Mouse (Mus musculus) E14TG2a.4 (cell line): ENCODE results near the gene Snapc3.
"Not testable (repeated sequence)": the region's sequence is repeated elsewhere in the genome, so short reads cannot be mapped to it uniquely, and the experiment has no call there.

Source experiments
- H3K27me3 ChIP-seq: 2 replicates; pipeline ENCODE4 v1.6.1; 2014; ENCODE audit warnings: low read length, control low read depth; ENCODE audit not compliant: insufficient read depth
- H3K36me3 ChIP-seq: 2 replicates; pipeline ENCODE4 v1.6.1; 2014; ENCODE audit warnings: low read length, control low read depth; ENCODE audit not compliant: insufficient read depth
- H3K4me1 ChIP-seq: replicated peaks from 2 replicates; pipeline ENCODE4 v1.6.1; 2014; ENCODE audit warnings: low read depth, low read length, control low read depth
- H3K4me3 ChIP-seq: replicated peaks from 2 replicates; pipeline ENCODE4 v1.5.1; 2014; ENCODE audit warnings: mild to moderate bottlenecking, low read length
- H3K9me3 ChIP-seq: 2 replicates; pipeline ENCODE4 v1.6.1; 2014; ENCODE audit warnings: low read length, control low read depth
- CTCF ChIP-seq: conservative IDR thresholded peaks from 2 replicates; pipeline ENCODE4 v1.5.1; 2014; ENCODE audit warnings: low read length
- NANOG ChIP-seq: IDR thresholded peaks from 2 replicates; pipeline ENCODE4 v1.6.1; 2014; ENCODE audit warnings: borderline replicate concordance, low read length, mixed read lengths
- POU5F1 ChIP-seq: IDR thresholded peaks from 2 replicates; pipeline ENCODE4 v1.6.1; 2014; ENCODE audit warnings: low read length, borderline replicate concordance

Gene Snapc3

DNA sequence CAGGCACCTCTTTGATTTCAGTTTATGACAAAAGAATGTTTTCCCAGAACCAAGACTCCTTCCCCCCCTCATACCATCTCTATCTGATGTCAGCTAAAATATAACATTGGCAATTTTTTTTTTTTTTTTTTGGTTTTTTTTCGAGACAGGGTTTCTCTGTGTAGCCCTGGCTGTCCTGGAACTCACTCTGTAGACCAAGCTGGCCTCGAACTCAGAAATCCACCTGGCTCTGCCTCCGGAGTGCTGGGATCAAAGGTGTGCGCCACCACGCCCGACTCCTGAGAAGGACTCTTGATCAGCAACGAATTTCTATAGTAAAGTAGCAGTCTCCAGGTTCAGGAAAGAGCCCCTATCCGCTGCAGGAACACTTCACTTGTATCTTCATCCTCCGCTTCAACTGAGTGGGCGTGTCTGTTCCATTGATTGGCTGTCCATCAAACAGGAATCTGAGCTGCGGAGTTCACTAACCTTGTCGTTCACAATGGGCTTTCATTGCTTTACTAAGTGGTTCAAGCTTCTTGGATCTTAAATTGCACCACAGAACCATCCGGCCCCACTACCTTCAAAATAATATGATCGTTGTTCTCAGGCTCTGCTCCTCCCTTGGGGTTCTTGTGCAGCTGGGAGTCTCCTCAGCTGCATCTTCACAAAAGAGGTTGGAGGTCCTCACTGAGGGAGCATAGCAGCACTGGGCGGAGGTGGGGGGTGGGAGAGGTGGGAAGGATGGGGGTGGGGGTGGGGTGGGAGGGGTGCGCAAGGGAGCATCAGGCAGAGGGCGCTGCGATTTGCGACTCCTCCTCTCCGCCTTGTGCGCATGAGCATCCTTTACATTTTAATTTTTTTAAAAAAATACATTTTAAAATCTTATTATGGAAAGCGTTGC lies 82.9 kb downstream of the Snapc3 start:
- H3K4me1 ChIP-seq = peaks cover 23% of the 10 kb centered on the region
- no peaks in the 10 kb centered on the region for H3K36me3 ChIP-seq
- peak overlapping the region; percentile 51 for H3K4me3 ChIP-seq
- no peaks in the 10 kb centered on the region for H3K9me3 ChIP-seq
- H3K27me3 ChIP-seq = peaks cover 8% of the 10 kb centered on the region
- no peak for TF ChIP-seq POU5F1
- no peak for TF ChIP-seq CTCF
- TF ChIP-seq NANOG = peak; percentile 79; the same call in 1 of the 2 replicates

DNA sequence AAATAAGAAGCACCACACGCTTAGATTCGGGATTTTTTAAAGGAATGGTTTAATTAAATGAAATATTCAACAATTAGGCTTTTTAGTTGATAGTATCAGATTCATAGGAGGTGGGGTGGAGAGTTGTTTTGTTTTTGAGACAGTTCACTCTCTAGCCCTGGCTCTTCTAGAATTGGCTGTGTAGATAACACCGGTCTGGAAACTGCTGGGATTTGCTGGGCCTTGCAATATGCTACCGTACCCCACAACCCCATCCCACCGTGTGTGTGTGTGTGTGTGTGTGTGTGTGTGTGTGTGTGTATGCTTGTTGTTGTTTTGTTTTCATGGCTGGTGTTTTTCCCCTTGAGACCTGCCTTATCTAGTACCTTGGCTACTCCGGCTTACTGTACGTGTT lies 83.5 kb downstream of the Snapc3 start:
- TF ChIP-seq NANOG (no peak), POU5F1 (no peak)
- no peaks in the 10 kb centered on the region for H3K36me3 ChIP-seq
- H3K9me3 ChIP-seq = no peaks in the 10 kb centered on the region
- H3K4me1 ChIP-seq = peaks cover 23% of the 10 kb centered on the region
- H3K27me3 ChIP-seq = peaks cover 8% of the 10 kb centered on the region
- no peak overlapping the region for H3K4me3 ChIP-seq

DNA sequence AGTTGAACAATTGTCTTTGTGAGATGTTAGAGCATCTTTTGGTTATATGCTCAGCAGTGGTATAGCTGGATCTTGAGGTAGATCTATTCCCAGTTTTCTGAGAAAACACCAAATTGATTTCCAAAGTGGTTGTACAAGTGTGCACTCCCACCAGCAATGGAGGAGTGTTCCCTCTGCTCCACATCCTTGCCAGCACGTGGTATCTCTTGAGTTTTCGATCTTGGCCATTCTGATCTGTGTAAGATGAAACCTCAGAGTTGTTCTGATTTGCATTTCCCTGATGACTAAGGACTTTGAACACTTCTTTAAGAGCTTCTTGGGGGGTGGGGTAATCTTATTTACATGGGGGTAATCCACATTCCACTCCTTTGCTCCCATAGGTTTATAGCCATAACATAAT lies 92.1 kb downstream of the Snapc3 start:
- Histone ChIP-seq H3K9me3 (no peaks in the 10 kb centered on the region), H3K36me3 (no peaks in the 10 kb centered on the region), H3K4me3 (no peak overlapping the region), H3K27me3 (peaks cover 23% of the 10 kb centered on the region), H3K4me1 (peaks cover 32% of the 10 kb centered on the region)
- TF ChIP-seq CTCF (no peak), POU5F1 (no peak), NANOG (no peak)

DNA sequence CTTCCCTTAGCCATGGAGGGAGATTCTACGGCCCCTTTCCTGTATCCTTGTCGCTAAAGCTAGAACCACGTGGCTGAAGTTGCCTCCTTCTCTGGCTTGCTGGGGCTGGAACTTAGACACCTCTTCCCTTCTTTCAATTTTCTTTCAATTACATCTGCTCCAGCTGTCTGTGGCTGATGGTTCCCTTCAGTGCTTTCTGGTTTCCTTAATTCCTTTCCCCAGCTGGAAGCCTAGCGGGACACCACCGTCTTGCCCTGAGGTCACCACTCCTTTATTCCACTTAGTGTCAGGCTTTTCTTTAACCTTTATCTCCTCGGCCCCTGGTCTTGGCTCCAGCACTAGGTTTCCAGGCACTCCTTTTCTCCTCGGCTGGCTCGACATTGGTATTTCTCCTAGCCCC lies 93.6 kb downstream of the Snapc3 start:
- H3K9me3 ChIP-seq = no peaks in the 10 kb centered on the region
- H3K36me3 ChIP-seq = no peaks in the 10 kb centered on the region
- TF ChIP-seq CTCF (no peak), NANOG (peak; percentile 82), POU5F1 (no peak)
- H3K4me1 ChIP-seq = peaks cover 36% of the 10 kb centered on the region
- H3K27me3 ChIP-seq = peaks cover 23% of the 10 kb centered on the region
- 0 out of 2 replicates have a peak overlapping the region, but pooled peaks have one; percentile 23 for H3K4me3 ChIP-seq

DNA sequence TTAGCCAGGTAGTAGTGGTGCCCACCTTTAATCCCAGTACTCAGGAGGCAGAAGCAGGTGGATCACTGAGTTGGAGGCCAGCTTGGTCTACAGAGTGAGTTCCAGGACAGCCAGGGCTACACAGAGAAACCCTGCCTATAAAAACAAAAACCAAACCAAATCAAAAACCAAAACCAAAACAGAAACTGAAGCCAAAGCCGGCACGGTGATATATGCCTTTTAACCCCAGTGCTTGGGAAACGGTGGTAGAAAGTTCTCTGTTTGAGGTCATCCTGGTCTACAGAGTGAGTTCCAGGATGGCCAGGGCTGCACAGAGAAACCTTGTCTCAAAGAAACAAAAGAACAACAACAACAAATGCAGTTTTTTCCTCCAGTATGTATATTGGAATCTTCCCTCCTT lies 94.7 kb downstream of the Snapc3 start:
- Histone ChIP-seq H3K4me1 (peaks cover 40% of the 10 kb centered on the region), H3K9me3 (no peaks in the 10 kb centered on the region), H3K36me3 (no peaks in the 10 kb centered on the region), H3K27me3 (peaks cover 23% of the 10 kb centered on the region), H3K4me3 (no peak overlapping the region)
- TF ChIP-seq CTCF (no peak), POU5F1 (no peak), NANOG (no peak)

DNA sequence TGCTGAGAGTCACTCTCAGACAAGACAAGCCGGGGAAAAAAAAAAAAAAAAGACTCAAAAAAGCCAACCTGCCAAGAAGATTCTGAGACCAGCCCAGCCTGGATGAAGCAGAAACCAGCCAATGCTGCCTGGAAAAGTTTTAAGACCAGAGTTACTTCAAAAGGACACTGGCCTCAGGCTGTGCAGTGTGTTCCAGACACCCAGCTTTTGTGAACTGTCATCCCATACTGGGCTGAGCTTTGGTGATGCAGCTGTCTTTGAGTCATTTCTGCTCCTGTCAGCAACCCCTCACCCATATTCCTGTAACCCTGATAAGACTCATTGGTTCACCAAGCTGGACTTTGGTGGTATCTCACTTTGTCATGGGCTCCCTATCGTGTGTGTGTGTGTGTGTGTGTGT lies 95.1 kb downstream of the Snapc3 start:
- TF ChIP-seq POU5F1 = no peak
- TF ChIP-seq CTCF = no peak
- no peak for TF ChIP-seq NANOG
- Histone ChIP-seq H3K4me1 (peaks cover 44% of the 10 kb centered on the region), H3K36me3 (no peaks in the 10 kb centered on the region), H3K9me3 (no peaks in the 10 kb centered on the region), H3K27me3 (peaks cover 23% of the 10 kb centered on the region), H3K4me3 (no peak overlapping the region)

DNA sequence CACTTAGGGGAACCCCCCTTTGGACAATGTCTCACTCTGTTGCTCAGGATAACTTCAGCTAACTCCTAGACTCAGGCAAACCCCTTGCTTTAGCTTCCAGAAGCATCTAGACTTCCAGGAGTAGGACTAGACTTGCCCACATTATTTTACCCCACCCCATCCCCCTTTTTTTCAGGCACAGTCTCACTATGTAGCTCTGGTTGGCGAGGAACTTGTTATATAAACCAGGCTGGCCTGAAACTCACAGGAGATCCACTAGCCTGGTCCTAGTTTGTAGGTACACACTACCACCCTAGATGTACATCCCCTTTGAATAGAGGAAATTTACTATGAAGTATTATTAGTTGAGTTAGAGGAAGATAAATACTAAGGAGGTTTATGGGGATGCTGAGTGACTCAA lies 96.7 kb downstream of the Snapc3 start:
- peaks cover 58% of the 10 kb centered on the region for H3K4me1 ChIP-seq

DNA sequence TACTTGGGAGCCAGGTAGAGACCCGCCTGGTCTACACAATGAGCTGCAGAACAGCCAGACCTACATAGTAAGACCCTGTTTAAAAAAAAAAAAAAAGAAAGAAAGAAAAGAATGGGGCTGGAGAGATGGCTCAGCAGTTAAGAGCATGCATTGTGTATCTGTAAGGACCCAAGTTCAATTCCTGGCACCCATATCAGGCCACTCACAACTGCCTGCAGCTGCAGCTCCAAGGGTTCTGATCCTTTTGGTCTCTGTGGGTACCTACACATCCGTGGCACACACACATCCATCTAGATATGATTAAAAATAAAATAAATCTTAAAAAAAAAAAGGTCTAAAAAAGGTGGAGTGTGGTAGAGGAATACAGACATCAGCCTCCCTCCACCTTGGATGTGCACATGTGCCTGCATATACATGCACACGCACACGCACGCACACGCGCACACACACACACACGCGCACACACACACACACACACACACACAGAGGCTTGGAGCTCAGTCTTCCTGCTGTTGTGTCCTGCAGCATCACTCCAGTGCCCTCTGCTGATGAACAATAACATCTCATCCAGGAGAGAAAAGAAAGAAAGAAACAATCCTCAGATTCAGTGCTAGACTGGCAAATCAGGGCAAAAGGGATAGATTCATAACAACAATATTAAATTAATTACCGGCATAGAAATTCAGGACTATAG lies 97.6 kb downstream of the Snapc3 start:
- peaks cover 22% of the 10 kb centered on the region for H3K27me3 ChIP-seq
- no peak overlapping the region for H3K4me3 ChIP-seq
- no peak for TF ChIP-seq NANOG
- TF ChIP-seq CTCF = no peak
- TF ChIP-seq POU5F1 = no peak
- peaks cover 60% of the 10 kb centered on the region for H3K4me1 ChIP-seq
- H3K9me3 ChIP-seq = no peaks in the 10 kb centered on the region
- H3K36me3 ChIP-seq = no peaks in the 10 kb centered on the region

More for the DNA sequence above, 96.7 kb downstream of the Snapc3 start:
- Histone ChIP-seq H3K36me3 (no peaks in the 10 kb centered on the region), H3K9me3 (no peaks in the 10 kb centered on the region), H3K4me3 (no peak overlapping the region), H3K27me3 (peaks cover 23% of the 10 kb centered on the region)
- TF ChIP-seq NANOG (no peak), CTCF (no peak), POU5F1 (no peak)

DNA sequence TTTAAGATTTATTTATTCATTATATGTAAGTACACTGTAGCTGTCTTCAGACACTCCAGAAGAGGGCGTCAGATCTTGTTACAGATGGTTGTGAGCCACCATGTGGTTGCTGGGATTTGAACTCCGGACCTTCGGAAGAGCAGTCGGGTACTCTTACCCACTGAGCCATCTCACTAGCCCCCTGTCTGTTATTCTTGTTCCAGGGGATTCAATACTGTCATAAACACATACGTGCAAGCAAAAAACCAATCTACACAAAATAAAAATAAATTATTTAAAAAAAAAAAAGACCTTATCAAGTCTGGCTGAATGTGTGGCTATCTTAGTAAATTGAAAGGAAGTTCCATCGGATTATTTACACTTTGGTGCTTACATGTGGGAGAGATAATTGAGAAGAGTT lies 98.6 kb downstream of the Snapc3 start:
- Histone ChIP-seq H3K27me3 (peaks cover 13% of the 10 kb centered on the region; the same call in 1 of the 2 replicates), H3K4me1 (peaks cover 57% of the 10 kb centered on the region)
- H3K36me3 ChIP-seq, H3K4me3 ChIP-seq, H3K9me3 ChIP-seq: not testable (repeated sequence)
